Mouse (Mus musculus): Measurements from ENCODE around the gene Zbtb38. TPM values are rescaled to one million over a fixed set of nuclear protein-coding genes. Genes with fewer than 3 reads are reported as not detected.

Gene Zbtb38
- total and polyA plus RNA-seq, 2 experiments, result 2.9 to 12.4 TPM

DNA sequence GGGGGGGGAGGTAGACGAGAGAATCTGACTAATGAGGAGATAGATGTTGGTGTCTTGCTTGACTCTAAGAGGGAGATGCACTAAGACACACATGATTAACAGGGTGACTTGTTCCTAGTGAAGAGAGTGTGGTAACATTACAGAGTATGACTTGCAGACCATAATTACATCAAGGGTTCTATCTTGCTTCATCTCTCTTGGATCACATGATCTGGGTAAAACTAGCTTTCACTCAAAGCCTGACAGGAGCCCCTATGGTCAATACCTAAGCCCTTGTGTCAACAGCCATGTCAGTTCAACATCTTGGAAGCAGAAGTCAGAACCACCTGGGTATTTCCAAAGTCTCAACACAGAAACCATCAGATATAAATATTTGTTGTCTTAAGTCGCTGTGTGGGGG, 39.9 kb upstream of the Zbtb38 start:
- Histone ChIP-seq H3K36me3 (ENCODE audit: control insufficient read depth, insufficient read depth, low read length) (no peaks in the 10 kb centered on the region), H3K27me3 (ENCODE audit: control insufficient read depth, insufficient read depth, low read length) (0 out of 2 replicates have a peak, but pooled peaks cover 3% of the 10 kb centered on the region), H3K4me1 (ENCODE audit: control insufficient read depth, insufficient read depth, low read length) (no peaks in the 10 kb centered on the region), H3K27ac (replicated peaks; ENCODE audit: insufficient read depth, low read depth, low read length) (no peak overlapping the region), H3K79me2 (ENCODE audit: control insufficient read depth, insufficient read depth, low read length) (no peaks in the 10 kb centered on the region), H3K9ac (ENCODE audit: low read depth, low read length) (no peak overlapping the region), H3K4me3 (ENCODE audit: insufficient read depth, low read depth, low read length) (no peak overlapping the region)
- DNase-seq (ENCODE audit: extremely low read depth, low read depth, low spot score), result no peak
- TF ChIP-seq CTCF (IDR thresholded peaks at IDR 0.05; ENCODE audit: low read depth, low read length) (no peak), POLR2A (IDR thresholded peaks at IDR 0.05; ENCODE audit: extremely low read depth, insufficient read depth, low read length) (no peak)
- WGBS, result 85% methylated on average over 2 of the region's 2 CpGs

DNA sequence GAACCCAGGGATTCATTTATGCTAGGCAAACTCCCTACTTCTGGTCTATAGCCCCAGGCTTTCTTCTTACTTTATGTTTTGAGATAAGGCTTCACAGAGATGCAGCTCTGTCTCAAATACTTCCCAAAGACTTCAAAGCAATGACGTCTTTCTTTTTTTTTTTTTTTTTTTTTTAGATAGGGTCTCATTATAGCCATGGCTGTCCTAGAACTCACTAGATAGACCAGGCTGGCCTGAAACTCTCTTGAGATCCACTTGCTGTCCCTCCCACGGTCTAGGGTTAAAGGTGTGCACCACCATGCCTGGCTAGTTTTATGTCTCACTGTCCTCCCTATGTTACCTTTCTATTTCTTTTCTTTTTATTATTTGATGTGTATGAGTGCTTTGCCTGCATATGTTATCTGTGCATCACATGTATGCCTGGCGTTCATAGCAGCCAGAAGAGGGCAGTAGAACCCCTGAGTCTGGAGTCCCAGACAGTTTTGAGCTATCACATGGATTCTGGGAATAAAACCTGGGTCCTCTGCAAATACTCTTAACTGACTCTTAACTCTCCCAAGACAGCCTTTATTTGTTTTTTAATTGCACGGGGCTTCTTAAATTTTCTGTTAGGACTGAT, 37.9 kb upstream of the Zbtb38 start:
- Histone ChIP-seq H3K4me3 (ENCODE audit: insufficient read depth, low read depth, low read length) (no peak overlapping the region), H3K79me2 (ENCODE audit: control insufficient read depth, insufficient read depth, low read length) (no peaks in the 10 kb centered on the region), H3K9ac (ENCODE audit: low read depth, low read length) (no peak overlapping the region), H3K27ac (replicated peaks; ENCODE audit: insufficient read depth, low read depth, low read length) (no peak overlapping the region), H3K36me3 (ENCODE audit: control insufficient read depth, insufficient read depth, low read length) (no peaks in the 10 kb centered on the region), H3K27me3 (ENCODE audit: control insufficient read depth, insufficient read depth, low read length) (0 out of 2 replicates have a peak, but pooled peaks cover 2% of the 10 kb centered on the region), H3K4me1 (ENCODE audit: control insufficient read depth, insufficient read depth, low read length) (no peaks in the 10 kb centered on the region; the same call in 1 of the 2 replicates)
- DNase-seq (ENCODE audit: extremely low read depth, low read depth, low spot score), result peak; percentile 9
- WGBS, result 51% methylated on average over 4 of the region's 4 CpGs
- TF ChIP-seq POLR2A (IDR thresholded peaks at IDR 0.05; ENCODE audit: extremely low read depth, insufficient read depth, low read length), result no peak
- TF ChIP-seq CTCF (IDR thresholded peaks at IDR 0.05; ENCODE audit: low read depth, low read length), result peak; percentile 41; the same call in 1 of the 2 replicates

DNA sequence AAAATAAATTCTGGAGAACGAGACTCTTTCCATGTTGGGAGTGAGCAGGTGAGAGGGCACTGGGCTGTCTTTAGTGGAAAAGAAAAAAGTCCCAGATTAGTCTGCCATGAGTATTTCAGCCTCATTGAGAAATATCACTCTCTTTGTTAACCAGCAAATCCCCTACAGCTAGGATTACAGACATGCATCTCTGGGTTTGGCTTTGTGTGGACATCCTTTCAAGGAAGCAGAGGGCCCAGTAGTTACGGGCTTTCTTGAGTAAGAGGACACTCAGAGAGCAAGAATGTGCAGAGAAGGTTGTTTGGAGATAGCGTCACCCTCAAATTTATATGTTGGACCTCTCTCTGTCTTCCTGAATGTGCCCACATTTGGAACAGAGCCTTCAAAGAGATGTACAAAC, 37.3 kb upstream of the Zbtb38 start:
- TF ChIP-seq CTCF (IDR thresholded peaks at IDR 0.05; ENCODE audit: low read depth, low read length) (no peak), POLR2A (IDR thresholded peaks at IDR 0.05; ENCODE audit: extremely low read depth, insufficient read depth, low read length) (no peak)
- no peak overlapping the region for H3K27ac ChIP-seq (replicated peaks; ENCODE audit: insufficient read depth, low read depth, low read length)
- WGBS, result 84% methylated on average over 3 of the region's 3 CpGs
- no peak overlapping the region for H3K4me3 ChIP-seq (ENCODE audit: insufficient read depth, low read depth, low read length)
- H3K79me2 ChIP-seq (ENCODE audit: control insufficient read depth, insufficient read depth, low read length), result no peaks in the 10 kb centered on the region
- H3K36me3 ChIP-seq (ENCODE audit: control insufficient read depth, insufficient read depth, low read length), result no peaks in the 10 kb centered on the region
- H3K9ac ChIP-seq (ENCODE audit: low read depth, low read length), result no peak overlapping the region
- H3K4me1 ChIP-seq (ENCODE audit: control insufficient read depth, insufficient read depth, low read length), result no peaks in the 10 kb centered on the region; the same call in 1 of the 2 replicates
- no peaks in the 10 kb centered on the region for H3K27me3 ChIP-seq (ENCODE audit: control insufficient read depth, insufficient read depth, low read length)
- DNase-seq (ENCODE audit: extremely low read depth, low read depth, low spot score), result no peak

DNA sequence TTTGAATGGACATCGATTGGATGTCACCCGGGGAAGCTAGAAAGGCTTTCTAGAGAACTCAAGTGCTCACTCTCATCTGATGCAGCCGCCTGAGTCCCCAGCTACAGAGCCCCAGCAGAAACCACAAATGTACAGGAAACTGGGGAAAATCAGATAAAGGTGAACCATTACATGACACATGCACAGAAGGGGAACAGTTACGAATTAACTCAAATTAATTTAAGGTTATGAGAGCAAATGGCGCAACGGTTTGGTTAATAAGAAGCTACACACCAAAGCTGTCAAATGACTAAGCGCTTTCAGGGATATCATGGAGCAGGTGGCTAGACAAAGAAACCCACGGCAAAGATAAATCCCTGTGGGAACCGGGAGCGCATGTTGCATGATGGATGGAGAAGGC, 35.2 kb upstream of the Zbtb38 start:
- Histone ChIP-seq H3K36me3 (ENCODE audit: control insufficient read depth, insufficient read depth, low read length) (no peaks in the 10 kb centered on the region), H3K4me3 (ENCODE audit: insufficient read depth, low read depth, low read length) (no peak overlapping the region), H3K27me3 (ENCODE audit: control insufficient read depth, insufficient read depth, low read length) (0 out of 2 replicates have a peak, but pooled peaks cover 1% of the 10 kb centered on the region), H3K9ac (ENCODE audit: low read depth, low read length) (no peak overlapping the region), H3K4me1 (ENCODE audit: control insufficient read depth, insufficient read depth, low read length) (no peaks in the 10 kb centered on the region; the same call in 1 of the 2 replicates), H3K79me2 (ENCODE audit: control insufficient read depth, insufficient read depth, low read length) (no peaks in the 10 kb centered on the region), H3K27ac (replicated peaks; ENCODE audit: insufficient read depth, low read depth, low read length) (no peak overlapping the region)
- TF ChIP-seq POLR2A (IDR thresholded peaks at IDR 0.05; ENCODE audit: extremely low read depth, insufficient read depth, low read length) (no peak), CTCF (IDR thresholded peaks at IDR 0.05; ENCODE audit: low read depth, low read length) (no peak)
- no peak for DNase-seq (ENCODE audit: extremely low read depth, low read depth, low spot score)
- 81% methylated on average over 10 of the region's 10 CpGs for WGBS

DNA sequence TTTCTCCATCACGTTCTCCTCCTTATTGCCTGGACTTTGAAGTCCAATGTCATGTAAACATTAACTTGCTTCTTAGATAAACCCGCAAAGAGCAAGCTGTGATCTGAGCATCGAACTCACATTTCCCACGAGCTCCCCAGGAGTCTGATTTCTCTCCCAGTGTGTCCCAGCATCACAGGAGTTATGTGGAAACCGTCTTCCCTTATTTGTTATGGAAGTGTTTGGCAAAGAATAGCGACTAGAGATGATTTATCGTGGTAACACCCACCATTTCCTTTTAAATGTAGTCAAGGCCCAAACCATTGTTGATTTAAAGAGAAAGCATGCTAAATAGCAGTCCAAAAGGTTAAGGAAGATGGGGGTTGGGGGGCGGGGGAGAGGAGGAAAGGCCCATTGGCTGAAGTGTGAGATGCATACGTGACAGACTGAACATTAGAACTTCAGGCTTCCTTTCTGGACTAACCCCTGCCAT, 33.3 kb upstream of the Zbtb38 start:
- Histone ChIP-seq H3K27me3 (ENCODE audit: control insufficient read depth, insufficient read depth, low read length) (0 out of 2 replicates have a peak, but pooled peaks cover 5% of the 10 kb centered on the region), H3K9ac (ENCODE audit: low read depth, low read length) (no peak overlapping the region), H3K4me1 (ENCODE audit: control insufficient read depth, insufficient read depth, low read length) (no peaks in the 10 kb centered on the region; the same call in 1 of the 2 replicates), H3K36me3 (ENCODE audit: control insufficient read depth, insufficient read depth, low read length) (no peaks in the 10 kb centered on the region), H3K79me2 (ENCODE audit: control insufficient read depth, insufficient read depth, low read length) (no peaks in the 10 kb centered on the region), H3K27ac (replicated peaks; ENCODE audit: insufficient read depth, low read depth, low read length) (no peak overlapping the region), H3K4me3 (ENCODE audit: insufficient read depth, low read depth, low read length) (no peak overlapping the region)
- DNase-seq (ENCODE audit: extremely low read depth, low read depth, low spot score), result no peak
- WGBS, result 31% methylated on average over 9 of the region's 9 CpGs
- TF ChIP-seq POLR2A (IDR thresholded peaks at IDR 0.05; ENCODE audit: extremely low read depth, insufficient read depth, low read length), result no peak
- no peak for TF ChIP-seq CTCF (IDR thresholded peaks at IDR 0.05; ENCODE audit: low read depth, low read length)

DNA sequence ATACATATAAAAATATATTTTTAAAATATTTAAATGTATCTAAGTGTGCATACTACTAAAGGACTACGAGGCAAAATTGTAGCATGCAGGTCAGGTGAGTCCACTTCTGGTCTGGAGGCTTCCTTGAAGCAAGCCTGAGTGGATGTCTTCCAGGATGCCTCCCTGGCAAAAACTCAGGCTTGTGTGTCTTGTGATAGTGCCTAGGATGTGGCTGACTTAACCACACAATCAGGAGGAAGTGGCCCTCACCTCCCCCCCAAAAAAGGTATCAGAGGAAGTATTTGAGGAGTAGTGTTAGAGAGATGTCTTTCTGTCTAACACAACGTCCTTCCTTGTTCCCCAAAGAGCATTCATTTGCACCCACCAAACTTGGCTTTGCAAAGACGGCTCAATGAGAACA, 32.6 kb upstream of the Zbtb38 start:
- Histone ChIP-seq H3K79me2 (ENCODE audit: control insufficient read depth, insufficient read depth, low read length) (no peaks in the 10 kb centered on the region), H3K9ac (ENCODE audit: low read depth, low read length) (no peak overlapping the region), H3K27ac (replicated peaks; ENCODE audit: insufficient read depth, low read depth, low read length) (no peak overlapping the region), H3K27me3 (ENCODE audit: control insufficient read depth, insufficient read depth, low read length) (0 out of 2 replicates have a peak, but pooled peaks cover 5% of the 10 kb centered on the region), H3K4me1 (ENCODE audit: control insufficient read depth, insufficient read depth, low read length) (no peaks in the 10 kb centered on the region; the same call in 1 of the 2 replicates), H3K36me3 (ENCODE audit: control insufficient read depth, insufficient read depth, low read length) (no peaks in the 10 kb centered on the region), H3K4me3 (ENCODE audit: insufficient read depth, low read depth, low read length) (no peak overlapping the region)
- TF ChIP-seq POLR2A (IDR thresholded peaks at IDR 0.05; ENCODE audit: extremely low read depth, insufficient read depth, low read length) (no peak), CTCF (IDR thresholded peaks at IDR 0.05; ENCODE audit: low read depth, low read length) (no peak)
- DNase-seq (ENCODE audit: extremely low read depth, low read depth, low spot score), result no peak
- WGBS, result 83% methylated on average over 3 of the region's 3 CpGs

Data from liver, adult 2 months (tissue).